Comparison of ENCODE assay signal across 10 mouse cellular contexts in genomic region chr15:91752111-91752510, GRCm38 (mm10).
A peak's percentile ranks its signal among the peaks of the same experiment; 100 is the strongest.
DNase-seq lines count a peak whose midpoint lies in the region; ATAC-seq and TF ChIP-seq lines count a peak whose summit lies in the region.
"Had no signal": no experiment of that assay in that cellular context is flagged by ENCODE, and none has a peak within 500 bp of the region (broad histone marks: within the 10 kb centered on the region; RNA-seq: fewer than 3 reads in every experiment).

No protein-coding gene starts in this region.

- no peak overlapping the region for H3K4me3 ChIP-seq in gastrocnemius, adult 2 months
- no peak overlapping the region for H3K4me3 ChIP-seq in spleen, adult 2 months (ENCODE audit: extremely low read depth, insufficient read depth, insufficient read length)
- H3K4me3 ChIP-seq: heart, embryonic 13.5 days; megakaryocyte, embryonic 14.5 days had no signal

- no peak overlapping the region for H3K27ac ChIP-seq in gastrocnemius, adult 2 months
- no peak overlapping the region for H3K27ac ChIP-seq in spleen, adult 2 months (ENCODE audit: insufficient read depth, low read length)
- H3K27ac ChIP-seq: heart, embryonic 13.5 days had no signal

- TF ChIP-seq CTCF in gastrocnemius, adult 2 months (IDR thresholded peaks at IDR 0.05), result peak; percentile 62
- peak; percentile 17; the same call in 1 of the 2 replicates for TF ChIP-seq CTCF in spleen, adult 2 months (IDR thresholded peaks at IDR 0.05; ENCODE audit: extremely low read depth, insufficient read depth, insufficient read length, insufficient replicate concordance)

- intact Hi-C loops in gastrocnemius, adult 2 months (cut with DNase I), result loop anchor here (10.0 kb wide), 1 partner anchor 447 kb away; no protein-coding TSS in a partner anchor
- intact Hi-C loops in gastrocnemius, postnatal 36 days (cut with DNase I), result loop anchor here (10.0 kb wide), 1 partner anchor 277 kb away; no protein-coding TSS in a partner anchor

- ATAC-seq in erythroblast, adult 5-6 weeks (replicated peaks; ENCODE audit: low FRiP score, poor library complexity, severe bottlenecking), result no peak

- no peak for TF ChIP-seq POLR2A in spleen, adult 2 months (IDR thresholded peaks at IDR 0.05; ENCODE audit: low read depth, low read length)

- H3K36me3 ChIP-seq in spleen, adult 2 months (ENCODE audit: control insufficient read depth, insufficient read depth, low read length), result peaks cover 31% of the 10 kb centered on the region

- H3K27me3 ChIP-seq in spleen, adult 2 months (ENCODE audit: control insufficient read depth, insufficient read depth, low read length), result no peaks in the 10 kb centered on the region
- H3K27me3 ChIP-seq: heart, embryonic 13.5 days; megakaryocyte, embryonic 14.5 days had no signal

- H3K4me1 ChIP-seq in spleen, adult 2 months (ENCODE audit: control insufficient read depth, insufficient read depth, insufficient read length), result no peaks in the 10 kb centered on the region
- H3K4me1 ChIP-seq: heart, embryonic 13.5 days; megakaryocyte, embryonic 14.5 days had no signal

- 78% methylated on average over 12 of the region's 12 CpGs for WGBS in spleen, adult 2 months

- DNase-seq in gastrocnemius, adult 2 months, result peak; percentile 23
- no peak for DNase-seq in gastrocnemius, postnatal 36 days
- DNase-seq in spleen, adult 2 months (ENCODE audit: low read depth in 1 of 2, low spot score in 2 of 2), result no peak
- no peak for DNase-seq in spleen, postnatal 14 days (ENCODE audit: low spot score in 2 of 2)
- DNase-seq in embryo, embryonic 11 days, result peak; percentile 48
- DNase-seq in left cerebral cortex, adult 11 months (ENCODE audit: low spot score), result peak; percentile 38
- DNase-seq in right cerebral cortex, adult 18-20 months, result peak; percentile 66

Comparison
In these comparisons a context has a peak if more than half of its experiments do, and no peak if none do; other contexts are left out.
1. DNase-seq: peak in gastrocnemius, adult 2 months (single experiment), embryo, embryonic 11 days (single experiment), left cerebral cortex, adult 11 months (single experiment) and right cerebral cortex, adult 18-20 months (single experiment); none in gastrocnemius, postnatal 36 days (0 of 2), spleen, adult 2 months (0 of 2) and spleen, postnatal 14 days (0 of 2).